Mouse (Mus musculus) lung, adult 18-20 months (tissue): ENCODE measurements around the gene Styk1.
"Not testable (repeated sequence)": the region's sequence is repeated elsewhere in the genome, so short reads cannot be mapped to it uniquely, and the experiment has no call there.

ENCODE experiments used
- DNase-seq, 2 experiments: peaks; one replicate each; pipeline ENCODE4 v3.0.0; 2022; ENCODE audit warnings: mixed read lengths in 2 of 2

The Styk1 gene

DNA sequence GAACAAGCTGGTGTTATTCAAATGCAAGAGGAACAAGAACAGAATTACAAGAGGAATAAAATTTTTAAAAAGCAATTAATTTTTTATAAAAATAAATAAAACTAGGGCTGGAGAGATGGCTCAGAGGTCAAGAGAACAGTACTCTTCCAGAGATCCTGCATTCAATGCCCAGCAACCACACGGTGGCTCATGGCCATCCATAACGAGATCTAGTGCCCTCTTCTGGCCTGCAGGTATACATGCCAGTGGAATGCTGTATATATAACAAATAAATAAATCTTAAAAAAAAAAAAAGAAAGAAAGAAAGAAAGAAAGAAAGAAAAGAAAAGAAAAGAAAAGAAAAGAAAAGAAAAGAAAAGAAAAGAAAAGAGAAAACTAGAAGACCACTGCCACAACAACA, 63.0 kb downstream of the Styk1 start:
- DNase-seq = peak; percentile 24 to 25

DNA sequence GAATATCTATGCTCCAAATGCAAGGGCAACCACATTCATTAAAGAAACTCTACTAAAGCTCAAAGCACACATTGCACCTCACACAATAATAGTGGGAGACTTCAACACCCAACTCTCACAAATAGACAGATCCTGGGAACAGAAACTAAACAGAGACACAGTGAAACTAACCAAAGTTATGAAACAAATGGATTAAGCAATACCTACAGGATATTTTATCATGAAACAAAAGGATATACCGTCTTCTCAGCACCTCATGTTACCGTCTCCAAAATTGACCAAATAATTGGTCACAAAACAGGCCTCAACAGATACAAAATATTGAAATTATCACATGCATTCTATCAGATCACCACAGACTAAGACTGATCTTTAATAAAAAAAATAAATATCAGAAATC, 75.2 kb downstream of the Styk1 start:
- DNase-seq = not testable (repeated sequence)

DNA sequence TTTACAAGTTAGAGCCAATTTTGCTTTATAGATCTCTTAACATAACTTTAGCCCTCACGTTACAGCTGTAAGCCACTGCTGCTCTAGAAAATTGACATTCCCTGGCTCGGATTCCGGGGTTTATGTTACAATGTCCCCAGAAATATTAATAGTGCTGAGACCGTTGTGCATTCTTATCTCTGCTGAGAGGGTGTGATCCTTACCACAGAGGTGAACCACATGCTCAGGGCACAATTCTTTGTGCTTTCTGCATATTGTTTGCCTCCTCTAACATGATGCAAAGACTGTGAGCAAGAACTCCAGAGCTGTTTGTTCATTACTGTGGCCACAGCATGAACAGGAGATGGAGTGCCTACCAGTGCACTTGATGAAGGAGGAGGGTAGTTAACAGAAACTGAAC, 76.7 kb downstream of the Styk1 start:
- no peak for DNase-seq

DNA sequence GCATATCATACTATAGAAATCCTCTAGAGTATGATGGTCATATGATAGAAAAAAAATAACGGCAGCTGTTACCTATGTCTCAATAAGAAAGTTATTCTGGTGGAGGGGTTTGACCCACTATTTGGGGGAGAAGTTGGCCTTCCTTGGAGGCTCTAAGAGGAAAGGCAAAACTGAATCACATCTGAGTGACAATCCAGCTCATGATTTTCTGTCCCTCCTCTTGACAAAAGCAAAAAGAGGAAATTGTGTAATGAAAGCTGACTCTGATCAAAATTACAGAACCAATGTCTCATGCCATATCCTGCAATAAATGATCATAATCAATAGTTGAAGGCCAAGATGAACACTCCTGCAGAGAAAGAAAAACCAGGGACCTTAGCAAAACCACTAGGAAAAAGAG, 81.1 kb downstream of the Styk1 start:
- DNase-seq = no peak

DNA sequence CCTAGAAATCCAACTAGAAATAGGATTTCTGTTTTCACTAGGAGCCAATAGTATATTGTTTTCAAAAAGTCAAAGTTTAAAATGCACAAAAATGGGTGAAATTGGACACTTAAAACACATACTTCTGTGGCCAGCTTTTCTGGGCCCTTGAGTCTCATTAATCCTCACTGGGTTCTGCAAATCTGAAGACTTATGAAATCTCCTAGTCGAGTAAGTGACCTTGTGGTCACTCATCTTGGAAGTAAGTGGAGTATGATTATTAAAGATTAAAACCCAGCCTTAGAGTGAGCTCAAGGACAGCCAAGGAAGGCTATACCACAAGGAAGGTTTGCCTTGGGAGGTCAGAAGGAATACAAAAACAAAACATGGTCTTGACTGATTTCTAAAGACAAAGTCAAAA, 83.1 kb downstream of the Styk1 start:
- DNase-seq = no peak

DNA sequence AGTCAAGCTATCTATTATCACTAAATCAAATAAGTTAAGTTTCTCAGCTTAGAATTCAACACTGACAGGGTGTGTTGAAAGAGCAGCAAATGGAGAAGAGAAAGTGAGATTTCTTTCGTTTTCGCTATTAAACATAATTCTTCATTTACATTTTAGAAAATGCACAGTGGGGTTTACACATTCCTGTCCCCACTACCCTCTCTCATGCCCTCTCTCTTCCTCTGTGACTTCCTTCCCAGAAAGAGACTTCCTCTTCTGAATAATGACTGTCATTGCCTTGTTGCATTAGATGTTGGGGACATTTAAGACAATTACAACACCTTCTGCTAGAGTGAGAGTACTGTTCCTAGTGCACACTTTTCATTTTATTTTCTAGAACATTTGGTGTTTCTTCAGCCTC, 83.8 kb downstream of the Styk1 start:
- DNase-seq = no peak

DNA sequence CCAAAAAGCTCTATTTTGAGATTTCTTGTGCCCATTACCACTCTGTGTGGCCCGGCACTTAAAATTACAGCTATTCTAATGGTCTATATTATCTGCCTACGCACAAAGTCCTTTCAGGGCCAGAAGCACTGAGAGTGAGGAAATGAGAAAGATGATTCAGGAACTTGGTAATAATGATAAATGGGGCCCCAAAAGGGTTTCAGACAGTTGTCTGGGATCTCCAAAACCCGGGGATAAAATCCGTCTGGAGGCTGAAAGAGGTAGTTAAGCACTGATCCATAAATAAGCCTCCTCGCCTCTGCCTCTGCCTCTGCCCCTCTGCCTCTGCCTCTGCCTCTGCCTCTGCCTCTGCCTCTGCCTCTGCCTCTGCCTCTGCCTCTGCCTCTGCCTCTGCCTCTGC, 89.2 kb downstream of the Styk1 start:
- DNase-seq = no peak

DNA sequence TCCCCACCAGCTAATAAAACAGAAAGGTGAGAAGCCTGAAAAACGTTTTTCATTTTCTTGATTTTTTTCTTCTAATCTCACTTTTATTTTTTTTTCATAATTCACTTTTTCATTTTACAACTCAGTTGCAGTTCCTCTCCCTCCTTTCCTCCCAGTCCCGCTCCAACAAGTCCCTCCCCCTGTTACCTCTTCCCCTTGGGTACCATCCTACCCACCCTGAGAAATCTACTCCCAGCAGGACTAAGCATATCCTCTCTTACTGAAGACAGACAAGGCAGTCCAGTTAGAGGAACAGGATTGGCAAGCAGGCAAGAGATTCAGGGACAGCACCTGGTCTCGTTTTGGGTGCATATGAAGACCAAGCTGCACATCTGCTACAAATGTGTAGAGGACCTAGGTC, 90.6 kb downstream of the Styk1 start:
- DNase-seq = no peak

DNA sequence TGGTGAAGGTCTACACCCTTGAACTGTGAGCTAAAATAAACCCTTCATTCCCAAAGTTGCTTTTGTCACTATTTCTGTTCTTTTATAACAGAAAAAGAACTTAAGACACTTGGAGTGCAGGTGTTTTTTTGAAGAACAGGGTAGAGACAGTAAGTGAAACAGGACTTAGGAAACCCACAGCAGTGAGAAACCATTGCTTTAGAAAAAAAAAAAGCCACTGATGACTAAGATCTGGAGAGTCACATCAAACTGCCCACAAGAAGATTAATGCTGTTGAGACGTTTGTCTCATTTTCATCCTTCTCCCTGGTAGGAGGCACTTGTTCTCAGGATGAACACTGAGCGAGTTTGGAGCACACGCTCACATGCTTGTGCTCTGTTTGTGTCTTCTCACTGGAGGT, 91.4 kb downstream of the Styk1 start:
- DNase-seq = no peak
